9 mouse cellular contexts compared by ENCODE assay signal in the genomic region with DNA sequence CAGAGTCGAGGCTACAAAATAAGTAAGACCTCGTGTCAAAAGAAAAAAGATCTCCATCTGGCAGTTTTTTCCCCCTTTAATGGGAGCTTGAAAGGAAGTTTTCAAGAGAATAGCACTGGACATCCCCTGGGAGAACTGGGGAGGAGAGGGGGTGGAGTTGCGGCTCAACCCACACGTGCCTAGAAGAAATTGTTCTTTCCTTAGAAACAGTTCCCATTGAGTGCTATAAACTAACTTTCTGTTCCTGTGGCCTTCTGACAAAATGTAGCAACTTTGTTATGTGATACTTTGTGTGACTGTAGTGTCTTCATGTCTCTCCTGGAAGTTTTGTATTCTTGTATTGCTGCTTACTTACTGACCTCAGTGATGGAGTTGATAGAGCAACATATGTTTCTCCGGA. TPM values are rescaled to one million over a fixed set of nuclear protein-coding genes. Genes with fewer than 3 reads are reported as not detected.
DNase-seq lines count a peak whose midpoint lies in the region; ATAC-seq lines count a peak whose summit lies in the region.
"Had no signal": no experiment of that assay in that cellular context is flagged by ENCODE, and none has a peak within 500 bp of the region (broad histone marks: within the 10 kb centered on the region; RNA-seq: fewer than 3 reads in every experiment).

No protein-coding gene starts in this region.

- peaks cover 27% of the 10 kb centered on the region for H3K36me3 ChIP-seq in heart, embryonic 15.5 days
- peaks cover 23% of the 10 kb centered on the region for H3K36me3 ChIP-seq in hindbrain, embryonic 13.5 days
- peaks cover 36% of the 10 kb centered on the region for H3K36me3 ChIP-seq in midbrain, embryonic 14.5 days (ENCODE audit: control insufficient read depth, insufficient read depth, low read length)

- H3K4me2 ChIP-seq in heart, embryonic 15.5 days: peak overlapping the region; percentile 72
- peak overlapping the region; percentile 97 for H3K4me2 ChIP-seq in hindbrain, embryonic 13.5 days
- H3K4me2 ChIP-seq in midbrain, embryonic 14.5 days (ENCODE audit: low read length): peak overlapping the region; percentile 75

- WGBS in heart, embryonic 15.5 days: 34% methylated on average over 5 of the region's 5 CpGs
- 24% methylated on average over 5 of the region's 5 CpGs for WGBS in hindbrain, embryonic 13.5 days
- WGBS in midbrain, embryonic 14.5 days: 26% methylated on average over 5 of the region's 5 CpGs

- H3K9ac ChIP-seq in heart, embryonic 15.5 days: peak overlapping the region; percentile 89; the same call in 1 of the 2 replicates
- peak overlapping the region; percentile 92 for H3K9ac ChIP-seq in hindbrain, embryonic 13.5 days
- peak overlapping the region; percentile 92 for H3K9ac ChIP-seq in midbrain, embryonic 14.5 days (replicated peaks; ENCODE audit: low read length)

- H3K4me3 ChIP-seq in heart, embryonic 15.5 days: peak overlapping the region; percentile 93
- peak overlapping the region; percentile 88 for H3K4me3 ChIP-seq in hindbrain, embryonic 13.5 days
- peak overlapping the region; percentile 84 for H3K4me3 ChIP-seq in midbrain, embryonic 14.5 days (replicated peaks; ENCODE audit: low read depth, low read length)

- no peaks in the 10 kb centered on the region for H3K9me3 ChIP-seq in heart, embryonic 15.5 days (replicated peaks)
- H3K9me3 ChIP-seq in hindbrain, embryonic 13.5 days: no peaks in the 10 kb centered on the region
- H3K9me3 ChIP-seq in midbrain, embryonic 14.5 days (ENCODE audit: control insufficient read depth, low read length): no peaks in the 10 kb centered on the region

- no peak for ATAC-seq in heart, embryonic 15.5 days (replicated peaks; ENCODE audit: insufficient number of reproducible peaks, insufficient read depth, low FRiP score, low read depth)
- no peak for ATAC-seq in hindbrain, embryonic 13.5 days (ENCODE audit: low FRiP score)
- ATAC-seq in midbrain, embryonic 14.5 days (ENCODE audit: low FRiP score, low TSS enrichment): no peak
- no peak for ATAC-seq in megakaryocyte progenitor cell, adult 5-6 weeks (replicated peaks; ENCODE audit: poor library complexity)

- DNase-seq in heart, adult 18-20 months: no peak
- peak; percentile 29 for DNase-seq in adipocyte (ENCODE audit: low spot score)
- DNase-seq in midbrain, embryonic 14.5 days: peak; percentile 32
- no peak for DNase-seq in layer of hippocampus, adult 11-12 months (ENCODE audit: low spot score)
- no peak for DNase-seq in natural killer cell, adult 2 months (ENCODE audit: low spot score in 2 of 2)
- DNase-seq: lung, adult 2 months had no signal

- no peak overlapping the region for H3K27ac ChIP-seq in heart, embryonic 15.5 days
- no peak overlapping the region for H3K27ac ChIP-seq in hindbrain, embryonic 13.5 days
- no peak overlapping the region; the same call in 1 of the 2 replicates for H3K27ac ChIP-seq in midbrain, embryonic 14.5 days (replicated peaks; ENCODE audit: low read depth, low read length)

- no peaks in the 10 kb centered on the region for H3K27me3 ChIP-seq in heart, embryonic 15.5 days
- no peaks in the 10 kb centered on the region for H3K27me3 ChIP-seq in hindbrain, embryonic 13.5 days
- no peaks in the 10 kb centered on the region for H3K27me3 ChIP-seq in midbrain, embryonic 14.5 days (ENCODE audit: control insufficient read depth, insufficient read depth, low read length)

- H3K4me1 ChIP-seq in heart, embryonic 15.5 days (replicated peaks): peaks cover 18% of the 10 kb centered on the region
- H3K4me1 ChIP-seq in hindbrain, embryonic 13.5 days (replicated peaks): peaks cover 23% of the 10 kb centered on the region
- H3K4me1 ChIP-seq in midbrain, embryonic 14.5 days (ENCODE audit: control insufficient read depth, insufficient read depth, low read length): peaks cover 20% of the 10 kb centered on the region; the same call in 1 of the 2 replicates

RNA-seq across cellular contexts. Expression of a gene that starts 1.2 kb away (rescaled TPM):
- polyA plus RNA-seq in heart, embryonic 15.5 days (2015; fragmentation: Nextera tagmentation; extraction: Ambion mirVana): 15.4 and 17.0 TPM in 2 replicates
- total RNA-seq in heart, adult 18-20 months (2021): 10 to 100 TPM; 39.7 to 43.5 TPM
- 62.0 and 62.3 TPM in 2 replicates for polyA plus RNA-seq in hindbrain, embryonic 13.5 days (2015; fragmentation: Nextera tagmentation; extraction: Ambion mirVana)
- 97.6 and 110 TPM in 2 replicates for polyA plus RNA-seq in midbrain, embryonic 14.5 days (2014; fragmentation: Nextera tagmentation; extraction: Ambion mirVana)
- 14.8 and 19.9 TPM in 2 replicates for total RNA-seq in megakaryocyte progenitor cell, adult 5-6 weeks (2015)
- 14.2 and 20.9 TPM in 2 replicates for total RNA-seq in megakaryocyte progenitor cell, adult 5-6 weeks (2017)

RNA-seq across cellular contexts. Expression of a gene that starts 1.3 kb away (rescaled TPM):
- polyA plus RNA-seq in heart, embryonic 15.5 days (2015; fragmentation: Nextera tagmentation; extraction: Ambion mirVana): 12.5 and 16.0 TPM in 2 replicates
- total RNA-seq in heart, adult 18-20 months (2021): 1 to 10 TPM; 5.4 to 7.5 TPM
- 27.3 and 28.2 TPM in 2 replicates for polyA plus RNA-seq in hindbrain, embryonic 13.5 days (2015; fragmentation: Nextera tagmentation; extraction: Ambion mirVana)
- polyA plus RNA-seq in midbrain, embryonic 14.5 days (2014; fragmentation: Nextera tagmentation; extraction: Ambion mirVana): 27.5 and 35.1 TPM in 2 replicates
- total RNA-seq in megakaryocyte progenitor cell, adult 5-6 weeks (2015): 27.2 and 33.8 TPM in 2 replicates
- 39.9 and 48.0 TPM in 2 replicates for total RNA-seq in megakaryocyte progenitor cell, adult 5-6 weeks (2017)

RNA-seq across cellular contexts. Expression of a gene that starts 15.6 kb away (rescaled TPM):
- not detected in 2 replicates for polyA plus RNA-seq in heart, embryonic 15.5 days (2015; fragmentation: Nextera tagmentation; extraction: Ambion mirVana)
- not detected for total RNA-seq in heart, adult 18-20 months (2021)
- not detected in 2 replicates for polyA plus RNA-seq in hindbrain, embryonic 13.5 days (2015; fragmentation: Nextera tagmentation; extraction: Ambion mirVana)
- not detected in 2 replicates for polyA plus RNA-seq in midbrain, embryonic 14.5 days (2014; fragmentation: Nextera tagmentation; extraction: Ambion mirVana)
- total RNA-seq in megakaryocyte progenitor cell, adult 5-6 weeks (2015): not detected in 2 replicates
- total RNA-seq in megakaryocyte progenitor cell, adult 5-6 weeks (2017): not detected in 2 replicates
- polyA plus RNA-seq: lung, adult 2 months had no signal

RNA-seq across cellular contexts. Expression of a gene that starts 52.7 kb away (rescaled TPM):
- polyA plus RNA-seq in heart, embryonic 15.5 days (2015; fragmentation: Nextera tagmentation; extraction: Ambion mirVana): 353 and 399 TPM in 2 replicates
- total RNA-seq in heart, adult 18-20 months (2021): 100 to 1,000 TPM; 195 to 218 TPM
- polyA plus RNA-seq in hindbrain, embryonic 13.5 days (2015; fragmentation: Nextera tagmentation; extraction: Ambion mirVana): 585 and 615 TPM in 2 replicates
- polyA plus RNA-seq in midbrain, embryonic 14.5 days (2014; fragmentation: Nextera tagmentation; extraction: Ambion mirVana): 568 and 574 TPM in 2 replicates
- 1,345 and 1,405 TPM in 2 replicates for total RNA-seq in megakaryocyte progenitor cell, adult 5-6 weeks (2015)
- total RNA-seq in megakaryocyte progenitor cell, adult 5-6 weeks (2017): 2,105 and 2,157 TPM in 2 replicates

RNA-seq across cellular contexts. Expression of a gene that starts 57.9 kb away (rescaled TPM):
- polyA plus RNA-seq in heart, embryonic 15.5 days (2015; fragmentation: Nextera tagmentation; extraction: Ambion mirVana): 10.7 and 15.4 TPM in 2 replicates
- 1 to 10 TPM; 5.1 to 7.9 TPM for total RNA-seq in heart, adult 18-20 months (2021)
- polyA plus RNA-seq in hindbrain, embryonic 13.5 days (2015; fragmentation: Nextera tagmentation; extraction: Ambion mirVana): 15.9 and 19.3 TPM in 2 replicates
- polyA plus RNA-seq in midbrain, embryonic 14.5 days (2014; fragmentation: Nextera tagmentation; extraction: Ambion mirVana): 21.1 and 22.0 TPM in 2 replicates
- 2.1 and 2.9 TPM in 2 replicates for total RNA-seq in megakaryocyte progenitor cell, adult 5-6 weeks (2015)
- total RNA-seq in megakaryocyte progenitor cell, adult 5-6 weeks (2017): 2.9 TPM in 2 replicates

Comparison
In these comparisons a context has a peak if more than half of its experiments do, and no peak if none do; other contexts are left out.
1. DNase-seq: peak in adipocyte (single experiment) and midbrain, embryonic 14.5 days (single experiment); none in heart, adult 18-20 months (0 of 2), layer of hippocampus, adult 11-12 months (single experiment) and natural killer cell, adult 2 months (0 of 2).
2. Peak in every context shown above with its lines, with median percentiles within 50 percentile points of each other: H3K4me2 ChIP-seq, H3K4me3 ChIP-seq and H3K9ac ChIP-seq.